ENCODE assay signal across 17 mouse cellular contexts in the genomic region with DNA sequence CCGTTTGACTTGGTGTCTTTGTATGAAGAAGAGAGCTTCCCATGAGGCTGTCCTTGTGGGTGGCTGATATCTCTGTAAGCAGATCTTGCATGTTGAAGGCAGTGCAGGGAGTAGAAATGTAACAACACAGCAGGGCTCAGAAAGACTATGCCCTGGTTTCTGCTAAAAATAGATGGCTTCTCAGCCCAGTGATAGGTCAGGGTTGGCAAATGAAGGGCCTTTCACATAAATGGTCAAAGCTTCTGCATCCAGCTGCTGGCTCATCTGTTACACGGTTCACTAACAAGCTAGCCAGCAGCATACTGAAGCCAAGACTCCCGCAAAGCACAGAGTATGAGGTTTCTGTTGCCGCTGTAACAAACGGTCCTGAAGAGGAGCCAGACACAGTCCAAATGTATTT. TPM values are rescaled to one million over a fixed set of nuclear protein-coding genes. Genes with fewer than 3 reads are reported as not detected.
DNase-seq lines count a peak whose midpoint lies in the region.
"Had no signal": no experiment of that assay in that cellular context is flagged by ENCODE, and none has a peak within 500 bp of the region (broad histone marks: within the 10 kb centered on the region; RNA-seq: fewer than 3 reads in every experiment).

No protein-coding gene starts in this region.

- DNase-seq in gastrocnemius, adult 18-20 months (ENCODE audit: low spot score) = peak; percentile 25
- no peak for DNase-seq in gastrocnemius, postnatal 36 days
- DNase-seq in heart, adult 18-20 months = peak; percentile 6 to 7
- no peak for DNase-seq in heart, postnatal 25 days (ENCODE audit: low spot score)
- DNase-seq in heart, postnatal 10 days = peak; percentile 8 to 14
- no peak for DNase-seq in heart, embryonic 10.5 days (ENCODE audit: low spot score)
- DNase-seq in NIH3T3 (ENCODE audit: low read depth) = peak; percentile 11
- no peak for DNase-seq in cerebellum, adult 9-10 months
- DNase-seq: adrenal gland, postnatal 14 days; B cell, adult 2 months; cerebellum, adult 11-12 months; cerebellum, postnatal 10 days; kidney, adult 2 months had no signal

- intact Hi-C loops in gastrocnemius, postnatal 36 days (cut with DNase I) = loop anchor here (5.0 kb wide), 1 partner anchor 91 kb away; no protein-coding TSS in a partner anchor
- intact Hi-C loops in heart, postnatal 25 days (cut with DNase I) = no loop called here
- intact Hi-C loops in heart, postnatal 10 days (cut with DNase I) = no loop called here

- H3K4me3 ChIP-seq in heart, embryonic 10.5 days = no peak overlapping the region
- H3K4me3 ChIP-seq: embryonic facial prominence, embryonic 10.5 days; forebrain, embryonic 13.5 days; hindbrain, embryonic 15.5 days had no signal

- H3K36me3 ChIP-seq in heart, embryonic 10.5 days = no peaks in the 10 kb centered on the region
- H3K36me3 ChIP-seq: embryonic facial prominence, embryonic 10.5 days; G1E; hindbrain, embryonic 15.5 days had no signal

- peaks cover 11% of the 10 kb centered on the region; the same call in 1 of the 2 replicates for H3K4me1 ChIP-seq in heart, embryonic 10.5 days

- H3K9me3 ChIP-seq in heart, embryonic 10.5 days = no peaks in the 10 kb centered on the region
- H3K9me3 ChIP-seq: embryonic facial prominence, embryonic 10.5 days; forebrain, embryonic 13.5 days; hindbrain, embryonic 15.5 days had no signal

- H3K27me3 ChIP-seq in heart, embryonic 10.5 days (ENCODE audit: insufficient read depth, poor library complexity, severe bottlenecking) = peaks cover 10% of the 10 kb centered on the region; the same call in 1 of the 2 replicates
- H3K27me3 ChIP-seq: hindbrain, embryonic 15.5 days had no signal

- H3K27ac ChIP-seq in heart, embryonic 10.5 days = no peak overlapping the region
- H3K27ac ChIP-seq: embryonic facial prominence, embryonic 10.5 days; forebrain, embryonic 13.5 days; hindbrain, embryonic 15.5 days had no signal

- WGBS in heart, embryonic 10.5 days = 66% methylated on average over 5 of the region's 5 CpGs

RNA-seq across cellular contexts. Expression of gene Stab2, which starts 34.5 kb away (rescaled TPM):
- total RNA-seq in gastrocnemius, adult 18-20 months (2021) = 1 to 10 TPM; 2.7 to 5.0 TPM
- total RNA-seq in gastrocnemius, postnatal 36 days (2021) = 1 to 10 TPM; 1.3 to 1.6 TPM
- 1 to 10 TPM in 1 of 2 experiments, under 1 TPM in 1; 0.25 to 1.9 TPM for total RNA-seq in heart, adult 18-20 months (2021)
- total RNA-seq in heart, postnatal 25 days (2021) = under 1 TPM; 0.08 to 0.20 TPM
- under 1 TPM; 0.22 to 0.41 TPM for total RNA-seq in heart, postnatal 10 days (2021)
- 0.71 and 4.0 TPM in 2 replicates for polyA plus RNA-seq in heart, embryonic 10.5 days (2016; fragmentation: Nextera tagmentation; extraction: Ambion mirVana)
- polyA plus RNA-seq: G1E had no signal

Comparison
In these comparisons a context has a peak if more than half of its experiments do, and no peak if none do; other contexts are left out.
1. DNase-seq: peak in gastrocnemius, adult 18-20 months (single experiment), heart, adult 18-20 months (2 of 2), heart, postnatal 10 days (2 of 2) and NIH3T3 (single experiment); none in gastrocnemius, postnatal 36 days (0 of 2), heart, postnatal 25 days (single experiment), heart, embryonic 10.5 days (single experiment) and cerebellum, adult 9-10 months (single experiment).